Mouse (Mus musculus) bone marrow, adult 2 months (tissue): ENCODE measurements around the gene Mmp27. TPM values are rescaled to one million over a fixed set of nuclear protein-coding genes. Genes with fewer than 3 reads are reported as not detected.

Source experiments
- H3K27ac ChIP-seq: fragments of 200-500 bp; 2 replicates; pipeline ENCODE4 v1.5.1; 2012; ENCODE audit warnings: low read depth, mild to moderate bottlenecking, control low read depth, inconsistent platforms, low read length; ENCODE audit not compliant: control insufficient read depth, poor library complexity, insufficient read depth
- H3K4me1 ChIP-seq: fragments of 200-500 bp; 2 replicates; pipeline ENCODE4 v1.6.1; 2011; ENCODE audit warnings: low read length; ENCODE audit not compliant: control insufficient read depth, insufficient read depth
- H3K4me3 ChIP-seq: fragments of 200-500 bp; replicated peaks from 2 replicates; pipeline ENCODE3; 2011; ENCODE audit warnings: mild to moderate bottlenecking, low read depth, low read length, control low read depth; ENCODE audit not compliant: control insufficient read depth
- CTCF ChIP-seq: fragments of 200-500 bp; IDR thresholded peaks from 2 replicates; pipeline ENCODE4 v1.5.1; 2011; ENCODE audit warnings: low read length, control low read depth; ENCODE audit not compliant: control insufficient read depth, insufficient read depth
- POLR2A ChIP-seq: fragments of 200-500 bp; IDR thresholded peaks from 2 replicates; pipeline ENCODE4 v1.6.1; 2011; ENCODE audit warnings: low read depth, mild to moderate bottlenecking, control low read depth, low read length, borderline replicate concordance; ENCODE audit not compliant: control insufficient read depth
- polyA plus RNA-seq: library from polyadenylated mRNA; stranded (reverse); fragments of >200 nt; gene quantifications from 2 replicates; pipeline ENCODE4 v1.2.4, GENCODE M21; 2011; ENCODE audit warnings: low replicate concordance; ENCODE audit not compliant: missing spikeins, insufficient read depth, insufficient read length

Mmp27 gene
- polyA plus RNA-seq, 1 experiment: 1.3 TPM

DNA sequence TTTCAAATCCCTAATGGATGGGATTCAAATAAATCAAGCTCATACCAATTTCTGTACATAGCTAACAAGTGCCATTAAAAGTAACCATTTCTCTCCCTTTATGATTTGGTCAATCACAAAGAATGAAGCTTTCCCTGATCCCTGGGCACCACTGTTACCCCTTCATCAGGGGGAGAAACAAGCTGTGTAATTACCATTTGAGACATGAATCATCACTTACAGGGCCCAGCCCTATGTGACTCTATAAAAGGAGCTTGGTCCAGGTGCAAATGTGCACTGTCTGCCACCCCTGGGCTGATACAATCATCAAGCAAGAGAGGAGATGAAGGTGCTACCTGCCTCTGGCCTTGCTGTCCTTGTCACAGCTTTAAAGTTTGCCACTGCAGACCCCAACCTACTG is 56.7 kb downstream of the Mmp27 start, which contains the start of gene Mmp20:
Mmp20 (plus strand) TSS at position 301 of the 400 bp plus-strand sequence.
- Histone ChIP-seq H3K4me3 (no peak within 1 kb of the TSS), H3K27ac (no peak within 1 kb of the TSS), H3K4me1 (no peaks in the 10 kb centered on the region)
- TF ChIP-seq POLR2A: no peak
- no peak for TF ChIP-seq CTCF

Other genes starting within 250 kb of the Mmp27 start
- gene Mmp12, start 227.0 kb upstream of the Mmp27 start, polyA plus RNA-seq: 0.36 TPM in 1 of 2 replicates, not detected in the other
- not detected in 2 replicates for gene Mmp1b, start 183.3 kb upstream of the Mmp27 start, polyA plus RNA-seq
- 1.3 and 6.4 TPM in 2 replicates for gene Mmp3, start 125.6 kb upstream of the Mmp27 start, polyA plus RNA-seq
- not detected in 2 replicates for gene Mmp10, start 69.0 kb upstream of the Mmp27 start, polyA plus RNA-seq
- gene Mmp8, start 12.9 kb upstream of the Mmp27 start, polyA plus RNA-seq: 66.3 and 247 TPM in 2 replicates
- not detected in 2 replicates for gene Mmp20, start 56.8 kb downstream of the Mmp27 start, polyA plus RNA-seq
- gene Mmp7, start 120.7 kb downstream of the Mmp27 start, polyA plus RNA-seq: not detected in 2 replicates
- gene Tmem123, start 192.6 kb downstream of the Mmp27 start, polyA plus RNA-seq: 15.0 and 17.4 TPM in 2 replicates